ENCODE assay signal across 16 mouse cellular contexts in the genomic region with DNA sequence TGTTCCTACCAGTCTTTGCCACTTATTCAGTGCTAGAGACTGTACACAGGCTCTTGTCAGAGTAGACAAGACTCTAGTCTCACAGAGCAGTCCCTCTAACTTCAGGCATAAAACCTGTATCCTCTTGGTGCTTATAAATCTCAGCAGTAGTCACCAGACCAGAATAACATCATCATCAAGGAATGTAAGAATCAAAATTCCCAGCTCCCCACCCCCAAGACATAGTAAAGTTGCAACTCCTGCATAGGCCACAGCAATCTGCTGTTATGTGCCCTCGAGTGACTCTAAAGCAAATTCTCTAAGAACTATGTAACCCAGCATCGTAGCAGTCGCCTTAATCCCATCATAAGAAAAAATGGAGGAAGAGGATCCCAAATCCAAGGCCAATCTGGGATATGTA. TPM values are rescaled to one million over a fixed set of nuclear protein-coding genes. Genes with fewer than 3 reads are reported as not detected.
"Had no signal": no experiment of that assay in that cellular context is flagged by ENCODE, and none has a peak within 500 bp of the region (broad histone marks: within the 10 kb centered on the region; RNA-seq: fewer than 3 reads in every experiment).

No protein-coding gene starts in this region.

- DNase-seq: lung, adult 2 months; lung, postnatal 14 days; lung, postnatal 36 days; right cerebral cortex, postnatal 14 days; thymus, adult 18-20 months; thymus, postnatal 14 days; thymus, postnatal 36 days had no signal

- H3K27me3 ChIP-seq: lung, embryonic 15.5 days; megakaryocyte, embryonic 14.5 days; midbrain, embryonic 13.5 days; midbrain, embryonic 15.5 days; neural tube, embryonic 12.5 days had no signal

- ATAC-seq: lung, postnatal 0 days; midbrain, embryonic 13.5 days; midbrain, embryonic 15.5 days had no signal

RNA-seq across cellular contexts. Expression of a gene that starts 45.9 kb away (rescaled TPM):
- total RNA-seq: megakaryocyte progenitor cell, adult 5-6 weeks; monocyte, adult 5-6 weeks; neutrophil, adult 5-6 weeks had no signal
